Mouse (Mus musculus): ENCODE data around the gene Ssmem1.
A peak's percentile ranks its signal among the peaks of the same experiment; 100 is the strongest.

Ssmem1 gene

GRCm38 (mm10) chr6:30526586-30527515 is 17.2 kb downstream of the Ssmem1 start:
- peak; percentile 48 for DNase-seq

- DNase-seq, result no peak
These were observed 19.2 kb downstream of the Ssmem1 start for GRCm38 (mm10) chr6:30528800-30529199.

- peak; percentile 46 for DNase-seq
These were observed 25.7 kb downstream of the Ssmem1 start for GRCm38 (mm10) chr6:30535340-30535739.

GRCm38 (mm10) chr6:30538240-30538639 is 28.6 kb downstream of the Ssmem1 start:
- no peak for DNase-seq

GRCm38 (mm10) chr6:30538800-30539199 is 29.2 kb downstream of the Ssmem1 start:
- DNase-seq, result no peak

GRCm38 (mm10) chr6:30541009-30541799 is 31.6 kb downstream of the Ssmem1 start, which contains the start of gene Cpa2:
Cpa2 (plus strand) TSS chr6:30541582.
- no peak for DNase-seq

- DNase-seq, result no peak
These were observed 32.6 kb downstream of the Ssmem1 start for GRCm38 (mm10) chr6:30542277-30542676.

- no peak for DNase-seq
These were observed 33.4 kb downstream of the Ssmem1 start for GRCm38 (mm10) chr6:30543077-30543476.

- no peak for DNase-seq
These were observed 34.2 kb downstream of the Ssmem1 start for GRCm38 (mm10) chr6:30543851-30544250.

GRCm38 (mm10) chr6:30545689-30546088 is 36.0 kb downstream of the Ssmem1 start:
- no peak for DNase-seq

- DNase-seq, result peak; percentile 49
These were observed 37.1 kb downstream of the Ssmem1 start for GRCm38 (mm10) chr6:30546571-30547273.

GRCm38 (mm10) chr6:30547274-30547645 is 37.6 kb downstream of the Ssmem1 start:
- DNase-seq, result peak; percentile 43

- DNase-seq, result peak; percentile 62
These were observed 38.1 kb downstream of the Ssmem1 start for GRCm38 (mm10) chr6:30547656-30548306.

- peak; percentile 11 for DNase-seq
These were observed 39.6 kb downstream of the Ssmem1 start for GRCm38 (mm10) chr6:30549231-30549761.

GRCm38 (mm10) chr6:30550496-30551192 is 41.0 kb downstream of the Ssmem1 start:
- no peak for DNase-seq

- DNase-seq, result no peak
These were observed 41.5 kb downstream of the Ssmem1 start for GRCm38 (mm10) chr6:30551193-30551515.

- peak; percentile 41 for DNase-seq
These were observed 42.3 kb downstream of the Ssmem1 start for GRCm38 (mm10) chr6:30551644-30552580.

GRCm38 (mm10) chr6:30552628-30553027 is 43.0 kb downstream of the Ssmem1 start:
- no peak for DNase-seq

- DNase-seq, result no peak
These were observed 43.8 kb downstream of the Ssmem1 start for GRCm38 (mm10) chr6:30553381-30554010.

- no peak for DNase-seq
These were observed 44.4 kb downstream of the Ssmem1 start for GRCm38 (mm10) chr6:30554092-30554491.
